Mouse (Mus musculus) megakaryocyte, embryonic 14.5 days (primary cell): Measurements from ENCODE around the gene Pitpnm2. TPM values are rescaled to one million over a fixed set of nuclear protein-coding genes. Genes with fewer than 3 reads are reported as not detected.

ENCODE experiments used
- H3K27me3 ChIP-seq: replicated peaks from 2 replicates; pipeline ENCODE3; 2012; ENCODE audit warnings: inconsistent platforms
- H3K36me3 ChIP-seq: replicated peaks from 2 replicates; pipeline ENCODE3; 2012; ENCODE audit warnings: low read length, inconsistent platforms, mixed read lengths
- H3K4me1 ChIP-seq: 2 replicates; pipeline ENCODE4 v1.6.1; 2012; ENCODE audit warnings: inconsistent platforms
- H3K4me3 ChIP-seq: replicated peaks from 2 replicates; pipeline ENCODE3; 2012; ENCODE audit warnings: moderate library complexity, mild to moderate bottlenecking, inconsistent platforms
- H3K9me3 ChIP-seq: 2 replicates; pipeline ENCODE4 v1.6.1; 2012; ENCODE audit warnings: inconsistent platforms
- FLI1 ChIP-seq: IDR thresholded peaks from 2 replicates; pipeline ENCODE4 v1.6.1; 2012; ENCODE audit warnings: low read length, inconsistent platforms, mixed read lengths
- GATA1 ChIP-seq: IDR thresholded peaks from 3 replicates; pipeline ENCODE4 v1.6.1; 2012; ENCODE audit warnings: mixed read lengths, low read length, inconsistent platforms, borderline replicate concordance
- polyA plus RNA-seq: library from polyadenylated mRNA; stranded (reverse); fragments of >175 nt; gene quantifications from 2 replicates; pipeline ENCODE4 v1.2.3, GENCODE M21; 2012; ENCODE audit warnings: low replicate concordance; ENCODE audit not compliant: insufficient read depth

The Pitpnm2 gene
- polyA plus RNA-seq, 1 experiment = 30.1 TPM

GRCm38 (mm10) chr5:124194386-124195084, 55.0 kb downstream of the Pitpnm2 start:
- TF ChIP-seq FLI1 = no peak
- no peak for TF ChIP-seq GATA1
- H3K4me1 ChIP-seq = peaks cover 60% of the 10 kb centered on the region

DNA sequence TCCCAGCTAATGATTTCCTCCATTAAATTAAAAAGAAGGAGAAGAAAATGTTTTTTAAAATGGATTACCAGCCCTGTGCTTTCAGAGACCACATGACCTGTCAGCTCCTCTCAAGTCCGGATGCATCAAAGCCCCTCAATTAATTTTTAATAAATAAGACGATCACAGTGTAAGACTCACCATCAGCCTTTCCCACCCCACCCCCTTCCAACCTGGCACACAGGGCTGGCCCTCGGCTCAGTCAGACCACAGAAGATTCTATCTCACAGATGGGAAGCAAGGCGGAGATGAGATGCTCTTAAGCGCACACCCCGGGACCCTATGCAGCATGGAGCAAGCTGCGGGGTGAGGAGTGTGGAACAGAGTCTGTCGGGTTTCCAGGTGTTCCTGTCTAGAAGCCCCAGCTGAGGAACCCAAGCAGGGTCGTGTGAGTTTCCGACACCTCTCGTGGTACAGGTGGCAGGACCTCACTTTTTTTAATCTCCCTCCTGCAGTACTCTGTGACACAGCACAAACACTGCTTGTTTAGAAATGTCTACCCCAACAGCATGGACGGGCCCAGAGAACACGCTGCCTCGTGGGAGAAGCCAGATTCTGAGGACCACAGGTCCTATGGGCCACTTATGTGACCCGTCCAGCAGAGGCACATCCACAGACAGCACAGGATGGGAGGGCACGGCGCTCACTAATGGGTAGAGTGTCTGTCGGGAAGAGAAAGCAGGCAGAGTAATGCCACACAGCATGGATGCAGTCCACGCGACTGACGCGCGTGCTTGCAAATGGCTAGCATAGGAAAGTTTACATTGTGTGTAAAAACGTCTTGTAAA, 56.1 kb downstream of the Pitpnm2 start:
- TF ChIP-seq GATA1 (no peak), FLI1 (no peak)
- Histone ChIP-seq H3K36me3 (peaks cover 70% of the 10 kb centered on the region), H3K9me3 (no peaks in the 10 kb centered on the region), H3K4me1 (peaks cover 66% of the 10 kb centered on the region), H3K4me3 (no peak overlapping the region), H3K27me3 (no peaks in the 10 kb centered on the region)

More at GRCm38 (mm10) chr5:124194386-124195084, 55.0 kb downstream of the Pitpnm2 start:
- no peaks in the 10 kb centered on the region for H3K9me3 ChIP-seq
- no peak overlapping the region for H3K4me3 ChIP-seq
- H3K36me3 ChIP-seq = peaks cover 70% of the 10 kb centered on the region
- no peaks in the 10 kb centered on the region for H3K27me3 ChIP-seq

DNA sequence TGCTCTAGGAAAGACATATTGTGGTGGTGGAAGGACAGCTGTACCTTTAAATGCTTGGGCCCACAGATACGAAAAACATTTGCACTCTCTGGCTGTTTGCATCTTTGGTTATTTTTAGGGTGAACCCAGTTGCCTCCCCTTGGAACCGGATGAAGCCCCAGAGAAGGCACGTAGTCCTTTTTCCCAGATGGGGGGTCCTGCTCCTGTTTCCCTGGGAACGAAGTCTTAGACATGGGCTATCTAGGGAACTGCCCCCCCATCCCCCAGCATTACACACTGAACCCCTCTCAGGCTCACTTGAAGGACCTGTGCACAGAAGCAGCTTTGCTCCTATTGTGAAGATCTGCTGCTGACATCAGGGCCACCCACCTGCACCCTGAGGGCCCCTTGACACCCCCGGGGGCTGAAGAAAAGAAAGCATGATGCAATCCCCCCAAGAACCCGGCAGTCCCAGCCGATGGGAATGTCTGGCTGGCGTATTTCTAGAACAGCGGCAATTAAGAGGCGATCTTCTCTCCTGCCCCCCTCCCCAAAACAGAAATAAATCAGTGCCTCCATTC, 56.8 kb downstream of the Pitpnm2 start:
- TF ChIP-seq GATA1 = no peak
- TF ChIP-seq FLI1 = no peak
- no peak overlapping the region for H3K4me3 ChIP-seq
- no peaks in the 10 kb centered on the region for H3K9me3 ChIP-seq
- peaks cover 73% of the 10 kb centered on the region for H3K4me1 ChIP-seq
- no peaks in the 10 kb centered on the region for H3K27me3 ChIP-seq
- H3K36me3 ChIP-seq = peaks cover 72% of the 10 kb centered on the region

GRCm38 (mm10) chr5:124192251-124192710, 57.3 kb downstream of the Pitpnm2 start:
- H3K9me3 ChIP-seq = no peaks in the 10 kb centered on the region
- H3K36me3 ChIP-seq = peaks cover 75% of the 10 kb centered on the region
- TF ChIP-seq GATA1 (no peak), FLI1 (no peak)
- no peaks in the 10 kb centered on the region for H3K27me3 ChIP-seq
- H3K4me3 ChIP-seq = no peak overlapping the region
- H3K4me1 ChIP-seq = peaks cover 77% of the 10 kb centered on the region

- TF ChIP-seq GATA1 = no peak
- TF ChIP-seq FLI1 = no peak
- Histone ChIP-seq H3K36me3 (peaks cover 80% of the 10 kb centered on the region), H3K27me3 (no peaks in the 10 kb centered on the region), H3K9me3 (no peaks in the 10 kb centered on the region), H3K4me1 (peaks cover 85% of the 10 kb centered on the region), H3K4me3 (peak overlapping the region; percentile 29)
Measured at GRCm38 (mm10) chr5:124190146-124190870, 59.3 kb downstream of the Pitpnm2 start.

DNA sequence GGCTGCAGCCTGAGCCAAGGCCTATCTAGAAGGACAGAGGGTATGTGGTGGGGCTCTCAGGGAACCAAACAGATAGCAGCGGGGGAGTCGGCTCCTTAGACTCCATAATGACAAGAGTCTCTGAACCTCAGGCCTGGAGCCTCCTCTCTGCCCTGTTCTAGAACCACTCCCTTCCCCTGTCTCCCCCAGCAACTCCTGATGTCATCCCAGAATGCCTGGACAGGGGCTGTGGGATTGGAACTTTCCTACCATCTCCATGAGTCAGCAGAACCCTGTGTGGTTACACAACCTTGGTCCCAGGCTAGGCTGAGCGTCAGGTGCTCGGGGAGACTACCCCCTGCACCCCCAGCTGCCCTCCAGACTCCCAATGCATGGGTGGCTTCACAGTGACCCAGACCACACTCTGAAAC, 60.0 kb downstream of the Pitpnm2 start:
- H3K36me3 ChIP-seq = peaks cover 80% of the 10 kb centered on the region
- H3K27me3 ChIP-seq = no peaks in the 10 kb centered on the region
- no peaks in the 10 kb centered on the region for H3K9me3 ChIP-seq
- peaks cover 91% of the 10 kb centered on the region for H3K4me1 ChIP-seq
- peak overlapping the region; percentile 31 for H3K4me3 ChIP-seq
- no peak for TF ChIP-seq GATA1
- TF ChIP-seq FLI1 = no peak

DNA sequence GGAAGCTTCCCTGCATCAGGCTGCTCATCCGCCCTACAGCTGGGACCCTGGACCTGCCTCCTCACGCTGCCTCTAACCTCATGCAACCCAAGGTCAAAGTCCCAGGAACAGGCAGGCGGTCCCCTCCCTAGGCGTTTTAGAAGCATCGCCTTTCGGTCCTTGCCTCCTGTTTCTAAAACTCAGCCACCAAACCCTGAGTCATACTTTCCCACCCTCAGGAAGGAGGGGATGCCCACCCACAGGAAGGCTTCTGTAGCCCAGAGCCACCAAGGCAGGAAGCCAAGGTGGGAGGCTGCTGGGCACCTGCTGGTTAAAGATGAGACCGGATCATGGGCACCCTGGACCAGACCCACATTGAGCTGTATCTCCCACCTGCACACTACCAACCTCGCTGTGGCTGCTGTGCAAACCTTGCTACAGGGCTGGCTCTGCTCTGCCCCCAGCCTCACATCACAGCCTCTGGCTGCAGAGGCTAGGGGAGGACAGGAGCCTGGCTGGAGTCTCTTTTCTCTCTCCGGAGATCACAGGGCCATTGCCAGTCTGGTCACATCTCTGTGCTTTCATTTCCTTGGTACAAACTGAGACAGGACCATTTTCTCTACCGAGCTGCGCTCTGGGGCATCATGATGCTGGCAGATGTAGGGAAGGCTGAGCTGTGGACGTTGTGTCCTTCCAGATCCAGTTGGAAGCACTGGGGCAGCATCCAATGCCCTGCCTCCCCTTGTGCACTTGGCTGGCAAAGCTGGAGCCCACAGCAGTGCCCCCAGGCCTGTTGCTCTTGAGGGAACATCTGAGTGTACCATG, 61.9 kb downstream of the Pitpnm2 start:
- Histone ChIP-seq H3K27me3 (no peaks in the 10 kb centered on the region), H3K4me1 (peaks cover 87% of the 10 kb centered on the region), H3K36me3 (peaks cover 79% of the 10 kb centered on the region), H3K9me3 (no peaks in the 10 kb centered on the region), H3K4me3 (peak overlapping the region; percentile 51)
- TF ChIP-seq FLI1 = no peak

GRCm38 (mm10) chr5:124186981-124187507, 62.5 kb downstream of the Pitpnm2 start:
- no peak for TF ChIP-seq GATA1
- no peak for TF ChIP-seq FLI1
- Histone ChIP-seq H3K27me3 (no peaks in the 10 kb centered on the region), H3K4me1 (peaks cover 87% of the 10 kb centered on the region), H3K36me3 (peaks cover 77% of the 10 kb centered on the region), H3K9me3 (no peaks in the 10 kb centered on the region), H3K4me3 (peak overlapping the region; percentile 16)
